Mouse (Mus musculus) right cerebral cortex, postnatal 4 days (tissue): Measurements from ENCODE around the gene Tubgcp5.
A peak's percentile ranks its signal among the peaks of the same experiment; 100 is the strongest.

Experiments used
- DNase-seq: peaks from one replicate; pipeline ENCODE4 v3.0.0-alpha.2; 2022

The Tubgcp5 gene

DNA sequence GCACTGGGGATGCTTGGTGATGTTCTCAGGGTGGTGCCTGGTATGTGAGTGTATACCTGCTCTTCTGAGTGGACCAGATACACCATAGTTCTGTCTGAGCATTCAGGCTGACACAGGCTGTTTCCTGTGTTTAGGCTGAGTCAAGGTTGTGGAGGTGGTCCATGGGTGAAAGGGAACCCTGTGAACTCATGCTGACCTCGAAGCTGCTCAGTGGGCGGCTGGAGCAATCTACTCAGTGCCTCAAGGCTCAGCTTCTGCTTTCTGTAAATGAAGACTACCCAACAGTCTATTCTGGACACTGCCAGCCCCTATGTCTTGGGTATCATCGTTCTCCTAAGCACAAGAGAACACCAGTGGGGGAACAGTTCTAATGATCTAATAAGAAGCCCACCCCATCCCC, 61.6 kb downstream of the Tubgcp5 start:
- DNase-seq = no peak

DNA sequence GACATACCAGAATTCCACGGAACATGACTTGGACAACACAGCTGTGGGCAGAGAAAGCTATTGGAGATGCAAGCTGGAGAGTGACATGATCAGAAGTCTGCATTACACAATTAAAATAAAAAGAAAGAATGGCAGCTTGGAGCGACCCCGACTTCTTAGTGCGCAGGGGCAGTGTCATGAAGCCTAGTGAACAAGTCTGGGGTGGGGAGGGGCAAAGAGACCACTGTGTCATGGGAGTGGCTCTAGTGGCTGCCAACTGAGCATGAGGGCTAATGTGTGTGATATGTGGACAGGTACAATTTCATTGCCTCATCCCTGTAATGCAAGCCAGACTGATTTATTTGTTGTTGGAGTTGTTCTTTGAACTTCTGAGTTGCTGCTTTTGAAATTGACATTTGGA, 62.8 kb downstream of the Tubgcp5 start:
- no peak for DNase-seq

DNA sequence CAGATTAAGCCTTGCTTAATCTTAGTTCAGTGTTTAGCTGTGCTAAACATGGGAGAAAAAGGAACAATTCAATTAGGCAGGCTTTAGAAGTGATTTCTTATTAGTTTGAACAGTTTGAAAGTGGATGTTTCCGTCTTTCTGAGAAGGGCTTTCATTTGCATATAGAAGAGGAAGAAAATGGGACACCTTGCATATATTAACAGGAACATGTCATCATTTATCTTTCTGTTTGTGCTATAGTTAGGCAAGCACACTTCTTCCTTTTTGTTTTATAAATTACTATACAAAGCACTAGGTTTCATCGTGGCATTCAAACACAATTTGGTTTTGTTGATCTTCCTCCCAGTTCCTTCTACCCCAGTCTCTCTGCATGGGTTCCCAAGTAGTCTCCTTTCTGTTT, 63.8 kb downstream of the Tubgcp5 start:
- DNase-seq = no peak

DNA sequence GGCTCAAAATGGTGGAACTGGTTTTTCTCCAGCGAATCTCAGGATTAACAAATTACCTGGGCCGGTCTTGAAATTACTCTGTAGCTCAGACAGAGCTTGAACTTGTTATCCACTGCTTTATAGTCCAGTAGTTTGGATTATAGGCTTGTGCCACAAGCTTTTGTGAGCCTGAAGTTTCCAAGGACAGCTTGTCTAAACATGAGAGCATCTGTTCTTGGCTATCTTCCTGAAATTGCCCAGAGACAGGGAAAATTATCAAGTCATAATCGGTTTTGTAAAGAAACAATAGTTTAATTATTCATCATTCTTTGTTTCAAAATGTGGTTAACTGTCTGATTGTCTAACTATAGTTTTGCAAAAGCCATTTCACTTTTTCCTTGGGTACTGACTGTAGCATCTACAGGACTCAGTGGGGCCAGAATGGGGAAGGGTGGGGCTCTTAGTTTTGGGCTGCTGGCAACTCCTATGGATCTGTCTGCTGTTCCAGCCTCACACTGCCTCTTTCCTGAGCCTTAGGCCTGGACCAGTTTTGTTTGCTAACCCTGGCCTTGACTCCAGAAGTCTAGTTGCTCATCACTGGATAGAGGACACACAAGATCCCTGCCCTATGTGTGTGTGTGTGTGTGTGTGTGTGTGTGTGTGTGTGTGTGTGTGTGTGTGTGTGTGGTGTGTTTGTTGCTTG, 65.0 kb downstream of the Tubgcp5 start:
- DNase-seq = no peak

DNA sequence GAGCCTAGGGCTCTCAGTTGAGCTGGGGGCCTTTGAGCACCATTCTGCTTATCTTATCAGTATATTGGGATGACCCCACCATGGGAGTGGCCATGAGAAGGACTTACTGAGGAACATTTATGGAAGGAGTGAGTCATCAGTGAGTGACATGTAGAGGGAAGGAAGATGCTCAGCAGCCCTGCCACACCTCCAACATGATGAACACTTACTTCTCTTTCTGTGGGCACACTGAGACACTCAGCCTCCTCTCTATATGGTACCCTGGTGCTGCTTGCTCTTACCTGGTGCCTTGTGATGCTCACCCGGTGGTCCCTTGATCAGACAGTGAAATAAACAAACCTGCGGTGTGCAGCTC, 65.5 kb downstream of the Tubgcp5 start:
- no peak for DNase-seq

DNA sequence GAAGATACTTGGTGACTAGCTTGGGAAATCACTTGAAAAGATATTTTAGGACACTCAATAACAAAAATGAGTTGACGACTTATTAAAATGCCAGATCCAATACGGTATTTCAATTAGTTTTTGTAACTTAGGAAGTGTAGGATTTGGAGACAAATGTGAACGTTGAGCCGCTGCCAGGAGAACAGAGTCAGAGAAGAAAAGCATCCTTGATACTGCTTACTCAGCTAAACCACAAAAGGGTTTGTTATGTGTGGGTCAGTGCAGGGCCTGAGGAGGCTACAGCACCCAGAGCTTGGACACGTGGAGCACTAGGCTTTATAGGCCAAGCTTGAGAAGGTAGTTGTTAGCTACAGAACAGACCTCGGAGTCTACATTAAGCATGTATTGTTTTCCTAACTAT, 66.0 kb downstream of the Tubgcp5 start:
- DNase-seq = peak; percentile 16

DNA sequence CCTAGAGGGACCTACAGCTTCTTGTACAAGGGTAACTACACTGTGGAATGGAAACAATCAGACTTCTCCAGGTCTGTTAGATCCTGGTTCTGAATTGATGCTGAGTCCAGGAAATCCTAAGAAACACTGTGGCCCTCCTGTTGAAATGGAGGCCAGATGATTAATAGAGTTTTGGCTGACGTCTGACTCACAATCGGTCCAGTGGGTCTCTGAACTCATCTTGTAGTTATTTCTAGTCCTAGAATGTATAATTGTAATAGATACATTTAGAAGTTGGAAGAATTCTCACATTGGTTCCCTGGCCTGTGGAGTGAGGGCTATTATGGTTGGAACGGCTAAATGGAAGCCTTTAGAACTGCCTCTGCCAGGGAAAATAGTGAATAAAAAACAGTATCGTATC, 67.2 kb downstream of the Tubgcp5 start:
- no peak for DNase-seq

DNA sequence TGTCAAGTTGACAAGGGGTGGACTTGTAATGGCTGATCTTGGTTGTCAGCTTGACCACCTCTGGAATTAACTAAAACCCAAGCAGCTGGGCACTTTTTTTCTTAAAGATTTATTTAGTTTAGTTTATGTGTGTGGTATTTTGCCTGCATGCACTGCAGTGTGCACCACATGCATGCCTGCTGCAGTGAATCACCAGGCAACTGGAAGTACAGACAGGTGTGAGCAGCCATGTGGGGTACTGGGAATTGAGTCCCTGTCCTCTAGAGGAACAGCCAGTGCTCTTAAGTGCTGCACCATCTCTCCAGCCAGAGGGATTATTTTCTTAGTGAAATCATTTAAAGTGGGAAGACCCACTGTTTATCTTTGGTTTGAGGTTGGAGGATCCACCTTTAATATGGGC, 71.1 kb downstream of the Tubgcp5 start:
- no peak for DNase-seq

DNA sequence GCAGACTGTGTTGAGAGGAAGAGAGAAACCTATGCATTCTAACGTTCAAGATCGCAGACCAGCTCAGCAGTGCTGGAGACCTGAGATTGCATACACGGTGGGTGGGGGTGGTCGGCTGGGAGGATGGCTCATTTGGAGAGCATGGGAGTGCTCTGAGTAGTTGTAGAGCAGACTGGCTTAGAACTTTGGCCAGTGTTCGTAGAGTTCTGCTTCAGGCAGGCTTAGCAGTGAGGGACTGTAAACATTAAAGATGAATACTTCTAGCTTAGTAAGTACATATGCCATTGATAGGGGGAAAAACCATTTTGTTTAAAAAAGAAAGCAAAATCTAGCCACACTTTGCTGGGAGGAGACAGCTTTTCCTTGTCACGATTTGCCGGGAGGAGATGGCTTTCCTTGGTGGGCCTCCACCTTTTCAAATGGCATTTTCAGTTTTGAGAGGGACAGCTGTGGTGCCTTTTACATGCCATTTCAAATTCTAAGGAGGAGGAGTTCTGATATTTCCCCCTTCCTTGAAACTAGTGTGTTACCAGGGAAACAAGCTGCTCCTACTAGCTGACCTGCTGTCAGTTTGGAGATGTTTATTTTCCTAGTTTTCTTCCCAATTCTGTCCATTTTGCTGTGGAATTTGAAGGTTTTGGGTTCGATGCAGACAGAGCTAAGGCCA, 71.9 kb downstream of the Tubgcp5 start:
- no peak for DNase-seq

DNA sequence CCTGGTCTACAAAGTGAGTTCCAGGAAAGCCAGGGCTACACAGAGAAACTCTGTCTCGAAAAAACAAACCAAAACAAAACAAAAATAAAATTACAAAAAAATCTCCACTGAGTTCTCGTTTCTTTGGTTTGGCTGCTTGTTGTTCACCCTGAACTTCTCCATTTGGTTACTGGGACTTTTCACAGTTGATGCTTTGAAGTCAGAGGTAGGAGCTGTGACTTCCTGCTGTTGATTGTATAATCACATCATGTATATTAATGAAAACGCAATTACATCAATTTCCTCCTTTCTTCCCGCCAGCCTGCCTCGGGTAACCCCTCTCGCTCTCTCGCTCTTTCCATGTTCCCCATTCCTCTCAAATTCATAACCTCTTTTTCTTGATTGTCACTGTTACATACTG, 74.3 kb downstream of the Tubgcp5 start:
- no peak for DNase-seq

DNA sequence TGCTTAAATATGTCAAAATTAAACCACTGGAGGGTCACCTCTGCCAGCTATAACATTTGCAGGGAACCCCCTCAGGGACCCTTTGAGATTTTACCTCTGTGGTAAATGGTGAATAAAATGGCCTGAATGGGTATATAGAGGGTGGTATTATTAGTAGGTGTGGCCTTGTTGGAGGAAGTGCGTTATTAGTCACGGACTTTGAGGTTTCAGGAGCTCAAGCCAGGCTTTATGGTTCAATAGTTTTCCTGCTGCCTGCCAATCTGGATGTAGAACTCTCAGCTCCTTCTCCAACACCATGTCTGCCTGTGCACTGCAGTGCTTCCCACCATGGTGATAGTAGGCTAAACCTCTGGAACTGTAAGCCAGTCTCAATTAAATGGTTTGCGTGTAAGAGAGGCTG, 75.3 kb downstream of the Tubgcp5 start:
- DNase-seq = no peak

DNA sequence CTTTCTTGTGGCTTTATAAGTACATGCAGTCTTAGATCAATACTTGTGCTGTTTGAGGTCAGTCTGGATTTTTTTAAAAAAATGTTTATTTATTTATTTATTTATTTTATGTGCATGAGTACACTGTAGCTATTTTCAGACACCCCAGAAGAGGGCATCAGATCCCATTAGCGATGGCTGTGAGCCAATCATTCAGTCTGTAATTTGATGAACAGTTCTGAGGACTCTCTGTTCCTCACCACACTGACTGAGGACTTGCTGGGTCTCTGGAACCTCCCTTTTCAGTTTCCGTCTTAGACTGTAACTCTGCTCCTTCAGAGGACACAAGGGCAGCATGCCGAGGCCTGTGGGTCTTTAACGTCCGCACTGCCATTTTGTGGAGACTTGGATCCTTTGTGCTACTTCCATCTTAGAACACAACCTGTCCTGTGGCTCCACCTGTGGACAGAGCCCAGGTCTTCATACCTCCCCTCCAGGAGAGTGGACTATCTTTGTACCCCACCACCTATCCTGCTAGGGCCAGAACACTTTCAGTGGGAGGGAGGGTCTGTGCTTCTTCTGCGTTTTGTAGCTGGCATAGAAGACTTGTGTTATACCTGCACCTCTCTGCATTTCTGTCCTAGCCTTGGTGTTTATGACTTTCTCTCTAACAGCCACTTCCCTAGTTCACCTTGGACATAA, 76.5 kb downstream of the Tubgcp5 start:
- DNase-seq = no peak

DNA sequence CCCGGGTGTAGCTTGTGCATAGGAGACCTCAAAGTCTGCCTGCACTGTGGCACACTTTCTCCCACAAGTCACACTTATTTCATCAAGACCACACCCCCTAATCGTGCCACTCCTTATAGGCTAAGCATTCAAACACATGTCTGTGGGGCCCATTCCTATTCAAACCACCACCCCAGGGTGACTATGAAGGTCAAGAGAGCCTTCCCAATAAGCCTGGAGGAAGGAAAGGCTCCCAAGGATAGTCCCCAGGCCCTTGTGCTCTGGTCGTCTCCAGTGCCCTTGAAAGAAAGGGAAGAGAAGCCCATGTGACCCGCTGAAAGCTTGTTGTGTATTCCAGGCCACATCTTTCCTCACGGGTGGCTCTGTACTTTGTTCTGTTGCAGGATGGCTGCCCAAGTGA, 77.5 kb downstream of the Tubgcp5 start:
- DNase-seq = no peak

DNA sequence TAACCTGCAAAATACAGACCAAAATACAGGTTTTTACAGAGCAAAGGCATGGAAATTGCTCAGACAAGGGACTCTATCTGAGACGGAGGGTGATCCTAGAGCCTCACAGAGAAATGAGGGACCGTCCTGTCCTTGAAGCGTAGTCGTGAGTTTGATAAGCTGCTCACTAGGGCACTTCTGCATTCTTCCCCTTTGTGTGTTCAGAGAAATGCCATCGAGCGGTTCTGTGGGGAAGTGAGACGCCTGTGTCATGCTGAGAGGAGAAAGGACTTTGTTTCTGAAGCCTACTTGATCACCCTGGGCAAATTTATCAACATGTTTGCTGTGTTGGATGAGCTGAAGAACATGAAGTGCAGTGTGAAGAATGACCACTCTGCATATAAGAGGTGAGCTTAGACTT, 80.7 kb downstream of the Tubgcp5 start:
- DNase-seq = no peak

DNA sequence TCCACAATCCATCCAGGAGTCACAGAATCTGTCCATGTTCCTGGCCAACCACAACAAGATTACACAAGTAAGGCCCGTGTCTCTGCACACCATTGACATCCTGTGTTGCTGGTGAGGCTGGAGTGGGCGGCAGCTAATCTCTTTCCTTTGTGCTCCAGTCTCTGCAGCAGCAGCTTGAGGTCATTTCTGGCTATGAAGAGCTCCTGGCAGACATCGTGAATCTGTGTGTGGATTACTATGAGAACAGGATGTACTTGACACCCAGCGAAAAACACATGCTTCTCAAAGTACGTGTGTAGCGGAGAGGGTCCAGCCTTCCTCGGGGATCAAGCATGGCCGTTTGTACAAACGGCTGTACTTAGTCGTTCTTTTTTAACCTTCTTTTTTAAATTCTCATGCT, 83.8 kb downstream of the Tubgcp5 start:
- no peak for DNase-seq

DNA sequence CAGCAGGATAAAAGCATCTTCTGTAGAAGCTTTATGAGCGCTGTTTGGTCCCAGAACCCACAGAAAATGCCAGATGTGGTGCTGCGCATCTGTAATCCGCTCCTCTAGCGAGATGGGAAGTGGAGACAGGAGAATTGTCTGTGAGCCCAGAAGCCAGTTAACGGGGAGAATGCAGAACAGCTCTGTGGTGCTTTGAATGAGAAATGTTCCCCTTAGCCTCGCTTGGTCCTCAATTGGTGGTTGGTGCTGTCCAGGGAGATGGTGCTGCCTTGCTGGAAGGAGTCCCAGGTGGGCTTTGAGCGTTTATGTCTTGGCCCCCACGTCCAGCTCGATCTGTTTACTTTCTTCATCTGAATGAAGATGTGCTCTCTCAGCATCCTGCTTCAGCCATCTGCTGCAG, 86.9 kb downstream of the Tubgcp5 start:
- DNase-seq = no peak
